Mouse (Mus musculus) lung, adult 2 months (tissue): ENCODE results near the gene Tspan31.

Source experiments
- CTCF ChIP-seq: fragments of 200-500 bp; IDR thresholded peaks from 2 replicates; pipeline ENCODE4 v1.5.1; 2011; ENCODE audit warnings: mild to moderate bottlenecking, low read length, control low read depth; ENCODE audit not compliant: insufficient read depth
- POLR2A ChIP-seq: fragments of 200-500 bp; IDR thresholded peaks from 2 replicates; pipeline ENCODE4 v1.6.1; 2011; ENCODE audit warnings: low read depth, mild to moderate bottlenecking, control low read depth, low read length, borderline replicate concordance; ENCODE audit errors: extremely low read depth

- TF ChIP-seq CTCF (no peak), POLR2A (no peak)
These were observed 48.4 kb upstream of the Tspan31 start for GRCm38 (mm10) chr10:127118470-127118869.
